Comparison of ENCODE assay signal across 12 mouse cellular contexts in the genomic region with DNA sequence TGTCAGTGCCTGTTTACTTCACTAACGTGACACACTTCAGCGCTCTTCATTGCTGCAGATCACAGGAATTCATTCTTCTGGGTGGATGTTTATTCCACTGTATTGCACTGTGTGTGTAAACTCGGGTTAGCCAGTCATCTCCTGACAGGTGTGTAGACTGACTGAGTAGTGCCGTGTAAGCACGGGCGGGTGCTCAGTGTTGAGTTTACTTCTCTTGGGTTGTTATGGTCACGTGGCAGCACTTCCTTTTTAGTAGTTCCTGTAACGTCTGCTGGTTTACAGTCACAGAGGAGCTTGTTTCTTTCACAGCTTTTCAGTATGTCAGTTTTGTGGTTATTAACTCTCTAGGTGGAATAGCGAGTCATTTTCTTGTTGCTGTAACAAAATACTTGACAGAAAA. TPM values are rescaled to one million over a fixed set of nuclear protein-coding genes. Genes with fewer than 3 reads are reported as not detected.
DNase-seq lines count a peak whose midpoint lies in the region; ATAC-seq lines count a peak whose summit lies in the region.
"Had no signal": no experiment of that assay in that cellular context is flagged by ENCODE, and none has a peak within 500 bp of the region (broad histone marks: within the 10 kb centered on the region; RNA-seq: fewer than 3 reads in every experiment).

No protein-coding gene starts in this region.

- no peak overlapping the region for H3K4me3 ChIP-seq in midbrain, embryonic 11.5 days (ENCODE audit: low read depth, low read length)
- H3K4me3 ChIP-seq: limb, embryonic 15.5 days had no signal

- 20% methylated on average over 9 of the region's 9 CpGs for WGBS in large intestine, adult 2 months
- WGBS in midbrain, embryonic 11.5 days, result 87% methylated on average over 9 of the region's 9 CpGs

- peak; percentile 80 for DNase-seq in A20 (ENCODE audit: low read depth, low spot score)
- DNase-seq in large intestine, adult 2 months (ENCODE audit: low read depth, low spot score), result peak; percentile 53
- DNase-seq in natural killer cell, adult 2 months (ENCODE audit: low spot score in 2 of 2), result peak; percentile 58 to 69
- DNase-seq in adrenal gland, adult 8-10 months, result no peak
- DNase-seq in midbrain, embryonic 11.5 days (ENCODE audit: low spot score, missing footprints), result no peak
- DNase-seq in adrenal gland, adult 18-20 months (ENCODE audit: low spot score in 2 of 2), result no peak
- DNase-seq: right cerebral cortex, adult 18-20 months had no signal

- no peak overlapping the region for H3K27ac ChIP-seq in midbrain, embryonic 11.5 days (ENCODE audit: low read depth, low read length)
- H3K27ac ChIP-seq: limb, embryonic 15.5 days had no signal

- H3K4me1 ChIP-seq in midbrain, embryonic 11.5 days (ENCODE audit: control insufficient read depth, insufficient read depth, low read length), result peaks cover 4% of the 10 kb centered on the region; the same call in 1 of the 2 replicates

- peak; percentile 66 for ATAC-seq in CD4-positive, CD25-positive, alpha-beta regulatory T cell, adult 4 months
- no peak for ATAC-seq in erythroblast, adult 5-6 weeks (replicated peaks; ENCODE audit: low FRiP score, poor library complexity, severe bottlenecking)
- ATAC-seq in midbrain, embryonic 11.5 days (ENCODE audit: low FRiP score), result no peak
- ATAC-seq: intestine, postnatal 0 days had no signal

- no peaks in the 10 kb centered on the region for H3K36me3 ChIP-seq in midbrain, embryonic 11.5 days (ENCODE audit: control insufficient read depth, insufficient read depth, low read length)

- H3K9me3 ChIP-seq in midbrain, embryonic 11.5 days (ENCODE audit: control insufficient read depth, low read length), result no peaks in the 10 kb centered on the region
- H3K9me3 ChIP-seq: limb, embryonic 15.5 days had no signal

- H3K4me2 ChIP-seq in midbrain, embryonic 11.5 days, result no peak overlapping the region
- H3K4me2 ChIP-seq: limb, embryonic 15.5 days had no signal

- no peaks in the 10 kb centered on the region for H3K27me3 ChIP-seq in midbrain, embryonic 11.5 days (ENCODE audit: control insufficient read depth, insufficient read depth, low read length)
- H3K27me3 ChIP-seq: limb, embryonic 15.5 days had no signal

- no peak overlapping the region for H3K9ac ChIP-seq in midbrain, embryonic 11.5 days (ENCODE audit: low read length)
- H3K9ac ChIP-seq: limb, embryonic 15.5 days had no signal

RNA-seq across cellular contexts. Expression of gene Twistnb, which starts 4.4 kb away (rescaled TPM):
- 10 to 100 TPM; 20.9 to 40.3 TPM for polyA plus RNA-seq in CD4-positive, CD25-positive, alpha-beta regulatory T cell, adult 4 months (2017; shearing (Covaris generic))
- polyA plus RNA-seq in large intestine, adult 2 months (2012; rRNA removed), result 7.9 and 13.6 TPM in 2 replicates
- 10.2 and 11.5 TPM in 2 replicates for total RNA-seq in erythroblast, adult 5-6 weeks (2015; ENCODE audit: low replicate concordance)
- 9.0 and 10.2 TPM in 2 replicates for total RNA-seq in erythroblast, adult 5-6 weeks (2017; ENCODE audit: low replicate concordance)
- 10 to 100 TPM; 14.9 to 17.3 (median 15.8) TPM for total RNA-seq in adrenal gland, adult 8-10 months (2022)
- polyA plus RNA-seq in midbrain, embryonic 11.5 days (2014; fragmentation: Nextera tagmentation; extraction: Ambion mirVana), result 44.2 and 46.0 TPM in 2 replicates
- total RNA-seq in adrenal gland, adult 18-20 months (2021), result 10 to 100 TPM; 14.5 to 15.5 TPM

RNA-seq across cellular contexts. Expression of gene Efcab10, which starts 39.2 kb away (rescaled TPM):
- polyA plus RNA-seq in CD4-positive, CD25-positive, alpha-beta regulatory T cell, adult 4 months (2017; shearing (Covaris generic)), result not detected
- polyA plus RNA-seq in large intestine, adult 2 months (2012; rRNA removed), result not detected in 2 replicates
- total RNA-seq in erythroblast, adult 5-6 weeks (2015; ENCODE audit: low replicate concordance), result not detected in 2 replicates
- not detected in 2 replicates for total RNA-seq in erythroblast, adult 5-6 weeks (2017; ENCODE audit: low replicate concordance)
- total RNA-seq in adrenal gland, adult 8-10 months (2022), result under 1 TPM; 0.52 to 0.92 (median 0.84) TPM
- 0.36 and 1.0 TPM in 2 replicates for polyA plus RNA-seq in midbrain, embryonic 11.5 days (2014; fragmentation: Nextera tagmentation; extraction: Ambion mirVana)
- 1 to 10 TPM in 1 of 2 experiments, under 1 TPM in 1; 0.48 to 2.0 TPM for total RNA-seq in adrenal gland, adult 18-20 months (2021)
- polyA plus RNA-seq: heart, embryonic 16.5 days; limb, embryonic 15.5 days had no signal

Comparison
In these comparisons a context has a peak if more than half of its experiments do, and no peak if none do; other contexts are left out.
1. DNase-seq: peak in A20 (single experiment), large intestine, adult 2 months (single experiment) and natural killer cell, adult 2 months (2 of 2); none in adrenal gland, adult 8-10 months (single experiment), midbrain, embryonic 11.5 days (single experiment) and adrenal gland, adult 18-20 months (0 of 2).